Mouse (Mus musculus): ENCODE data around the gene Tmem229b. TPM values are rescaled to one million over a fixed set of nuclear protein-coding genes. Genes with fewer than 3 reads are reported as not detected.
"Not testable (repeated sequence)": the region's sequence is repeated elsewhere in the genome, so short reads cannot be mapped to it uniquely, and the experiment has no call there.

Tmem229b gene
- polyA plus RNA-seq, 1 experiment from 2014 or later, result 3.3 TPM

- no peaks in the 10 kb centered on the region for H3K9me3 ChIP-seq (replicated peaks; ENCODE audit: low read length)
- H3K27ac ChIP-seq, result no peak overlapping the region
- no peaks in the 10 kb centered on the region for H3K4me1 ChIP-seq (replicated peaks; ENCODE audit: insufficient read depth, low read length)
- TF ChIP-seq CTCF (IDR thresholded peaks at IDR 0.05; ENCODE audit: low read depth), result no peak
- no peak overlapping the region for H3K9ac ChIP-seq (ENCODE audit: low read depth, low read length)
- 77% methylated on average over 7 of the region's 7 CpGs for whole genome bisulfite sequencing
- H3K27me3 ChIP-seq (ENCODE audit: insufficient read depth, low read length), result no peaks in the 10 kb centered on the region
- no peak overlapping the region for H3K4me3 ChIP-seq (replicated peaks; ENCODE audit: low read depth, low read length)
- no peaks in the 10 kb centered on the region for H3K36me3 ChIP-seq (ENCODE audit: insufficient read depth, low read length)
- no peak for DNase-seq (ENCODE audit: low spot score)
- no peak for ATAC-seq (replicated peaks; ENCODE audit: low FRiP score, low read depth)
- no peak overlapping the region for H3K4me2 ChIP-seq (ENCODE audit: low read length)
Measured at GRCm38 (mm10) chr12:78923539-78924189, 83.8 kb downstream of the Tmem229b start.

- not testable (repeated sequence) for H3K4me3 ChIP-seq (replicated peaks; ENCODE audit: low read depth, low read length); H3K4me1 ChIP-seq (replicated peaks; ENCODE audit: insufficient read depth, low read length); H3K36me3 ChIP-seq (ENCODE audit: insufficient read depth, low read length); H3K27ac ChIP-seq; H3K27me3 ChIP-seq (ENCODE audit: insufficient read depth, low read length); H3K9ac ChIP-seq (ENCODE audit: low read depth, low read length); H3K9me3 ChIP-seq (replicated peaks; ENCODE audit: low read length); ATAC-seq (replicated peaks; ENCODE audit: low FRiP score, low read depth); DNase-seq (ENCODE audit: low spot score); H3K4me2 ChIP-seq (ENCODE audit: low read length)
Measured at GRCm38 (mm10) chr12:78922977-78923376, 84.5 kb downstream of the Tmem229b start.

GRCm38 (mm10) chr12:78922058-78922457 lies 85.4 kb downstream of the Tmem229b start:
- DNase-seq (ENCODE audit: low spot score), result no peak

GRCm38 (mm10) chr12:78921421-78921820 lies 86.0 kb downstream of the Tmem229b start:
- DNase-seq (ENCODE audit: low spot score), result no peak
- no peak for TF ChIP-seq CTCF (IDR thresholded peaks at IDR 0.05; ENCODE audit: low read depth)
- ATAC-seq (replicated peaks; ENCODE audit: low FRiP score, low read depth), result no peak
- WGBS, result 38% methylated on average over 4 of the region's 4 CpGs
- Histone ChIP-seq H3K9me3 (replicated peaks; ENCODE audit: low read length) (no peaks in the 10 kb centered on the region), H3K27ac (no peak overlapping the region), H3K36me3 (ENCODE audit: insufficient read depth, low read length) (no peaks in the 10 kb centered on the region), H3K4me1 (replicated peaks; ENCODE audit: insufficient read depth, low read length) (no peaks in the 10 kb centered on the region), H3K4me2 (ENCODE audit: low read length) (no peak overlapping the region), H3K4me3 (replicated peaks; ENCODE audit: low read depth, low read length) (no peak overlapping the region), H3K27me3 (ENCODE audit: insufficient read depth, low read length) (no peaks in the 10 kb centered on the region), H3K9ac (ENCODE audit: low read depth, low read length) (no peak overlapping the region)

More at GRCm38 (mm10) chr12:78922058-78922457, 85.4 kb downstream of the Tmem229b start:
- TF ChIP-seq CTCF (IDR thresholded peaks at IDR 0.05; ENCODE audit: low read depth), result no peak
- Histone ChIP-seq H3K4me1 (replicated peaks; ENCODE audit: insufficient read depth, low read length) (no peaks in the 10 kb centered on the region), H3K27me3 (ENCODE audit: insufficient read depth, low read length) (no peaks in the 10 kb centered on the region), H3K4me2 (ENCODE audit: low read length) (no peak overlapping the region), H3K4me3 (replicated peaks; ENCODE audit: low read depth, low read length) (no peak overlapping the region), H3K36me3 (ENCODE audit: insufficient read depth, low read length) (no peaks in the 10 kb centered on the region), H3K9ac (ENCODE audit: low read depth, low read length) (no peak overlapping the region), H3K9me3 (replicated peaks; ENCODE audit: low read length) (no peaks in the 10 kb centered on the region), H3K27ac (no peak overlapping the region)
- no peak for ATAC-seq (replicated peaks; ENCODE audit: low FRiP score, low read depth)
- WGBS, result 69% methylated on average over 3 of the region's 3 CpGs

- ATAC-seq (replicated peaks; ENCODE audit: low FRiP score, low read depth) (peak; percentile 79), DNase-seq (ENCODE audit: low spot score) (peak; percentile 92)
- Histone ChIP-seq H3K9ac (ENCODE audit: low read depth, low read length) (no peak overlapping the region), H3K4me3 (replicated peaks; ENCODE audit: low read depth, low read length) (no peak overlapping the region), H3K36me3 (ENCODE audit: insufficient read depth, low read length) (no peaks in the 10 kb centered on the region), H3K27me3 (ENCODE audit: insufficient read depth, low read length) (no peaks in the 10 kb centered on the region), H3K27ac (no peak overlapping the region), H3K4me2 (ENCODE audit: low read length) (peak overlapping the region; percentile 31), H3K4me1 (replicated peaks; ENCODE audit: insufficient read depth, low read length) (no peaks in the 10 kb centered on the region), H3K9me3 (replicated peaks; ENCODE audit: low read length) (no peaks in the 10 kb centered on the region)
- WGBS, result 19% methylated on average over 16 of the region's 16 CpGs
- TF ChIP-seq CTCF (IDR thresholded peaks at IDR 0.05; ENCODE audit: low read depth), result peak; percentile 85
Measured at GRCm38 (mm10) chr12:78919079-78919712, 88.2 kb downstream of the Tmem229b start.

GRCm38 (mm10) chr12:78918227-78919078 lies 89.0 kb downstream of the Tmem229b start:
- H3K9me3 ChIP-seq (replicated peaks; ENCODE audit: low read length), result no peaks in the 10 kb centered on the region
- TF ChIP-seq CTCF (IDR thresholded peaks at IDR 0.05; ENCODE audit: low read depth), result peak; percentile 90
- H3K4me3 ChIP-seq (replicated peaks; ENCODE audit: low read depth, low read length), result no peak overlapping the region
- peak; percentile 93 for DNase-seq (ENCODE audit: low spot score)
- no peaks in the 10 kb centered on the region for H3K36me3 ChIP-seq (ENCODE audit: insufficient read depth, low read length)
- H3K27me3 ChIP-seq (ENCODE audit: insufficient read depth, low read length), result no peaks in the 10 kb centered on the region
- no peak overlapping the region for H3K27ac ChIP-seq
- 10% methylated on average over 10 of the region's 11 CpGs for WGBS
- no peaks in the 10 kb centered on the region for H3K4me1 ChIP-seq (replicated peaks; ENCODE audit: insufficient read depth, low read length)
- peak overlapping the region; percentile 36; the same call in 1 of the 2 replicates for H3K4me2 ChIP-seq (ENCODE audit: low read length)
- peak; percentile 23; the same call in 1 of the 2 replicates for ATAC-seq (replicated peaks; ENCODE audit: low FRiP score, low read depth)
- H3K9ac ChIP-seq (ENCODE audit: low read depth, low read length), result no peak overlapping the region

Data from kidney, postnatal 0 days (tissue).